Mouse (Mus musculus) forebrain, embryonic 16.5 days (tissue): ENCODE results near the gene Heatr5a. TPM values are rescaled to one million over a fixed set of nuclear protein-coding genes. Genes with fewer than 3 reads are reported as not detected.

Experiments
- ATAC-seq: fragments of 200-750 bp; cut with Nextera tagmentation; 2 replicates; pipeline ENCODE4 v1.8.0; 2017; ENCODE audit warnings: mild to moderate bottlenecking, moderate library complexity
- H3K27ac ChIP-seq: fragments of 300-500 bp; sonication (generic); 2 replicates; pipeline ENCODE4 v1.5.1; 2014; ENCODE audit warnings: low read length, control low read depth
- H3K27me3 ChIP-seq: fragments of 300-500 bp; sonication (generic); replicated peaks from 2 replicates; pipeline ENCODE4 v1.6.1; 2014; ENCODE audit warnings: low read length; ENCODE audit not compliant: control insufficient read depth, insufficient read depth
- H3K36me3 ChIP-seq: fragments of 300-500 bp; sonication (generic); 2 replicates; pipeline ENCODE4 v1.6.1; 2014; ENCODE audit not compliant: control insufficient read depth, insufficient read depth
- H3K4me1 ChIP-seq: fragments of 300-500 bp; sonication (generic); replicated peaks from 2 replicates; pipeline ENCODE4 v1.6.1; 2014; ENCODE audit warnings: low read length; ENCODE audit not compliant: control insufficient read depth, insufficient read depth
- H3K4me2 ChIP-seq: fragments of 300-500 bp; sonication (generic); 2 replicates; pipeline ENCODE4 v1.6.1; 2014; ENCODE audit warnings: mild to moderate bottlenecking, low read length, control low read depth
- H3K4me3 ChIP-seq: fragments of 300-500 bp; sonication (generic); replicated peaks from 2 replicates; pipeline ENCODE4 v1.5.1; 2014; ENCODE audit warnings: mild to moderate bottlenecking, low read length, control low read depth
- H3K9ac ChIP-seq: fragments of 300-500 bp; sonication (generic); replicated peaks from 2 replicates; pipeline ENCODE4 v1.6.1; 2014; ENCODE audit warnings: low read depth, low read length, control low read depth
- H3K9me3 ChIP-seq: fragments of 300-500 bp; sonication (generic); 2 replicates; pipeline ENCODE4 v1.6.1; 2016; ENCODE audit warnings: low read length; ENCODE audit not compliant: control insufficient read depth
- WGBS: fragments of 180-500 bp; shearing (Covaris S2); extraction: QIAGEN DNeasy Blood & Tissue Kit; methylation state at CpG from one replicate; pipeline ENCODE4 v1.1.7; 2014; 5-methylcytosine and 5-hydroxymethylcytosine counted together
- polyA plus RNA-seq: library from polyadenylated mRNA; unstranded; fragments of >200 nt; fragmentation: Nextera tagmentation; extraction: Ambion mirVana; gene quantifications from 2 replicates; pipeline ENCODE4 v1.2.1, GENCODE M21; 2015

Heatr5a gene
- polyA plus RNA-seq, 1 experiment from 2014 or later: 6.3 TPM

- Histone ChIP-seq H3K27me3 (no peaks in the 10 kb centered on the region), H3K9ac (no peak overlapping the region), H3K36me3 (no peaks in the 10 kb centered on the region), H3K4me2 (no peak overlapping the region), H3K4me1 (peaks cover 5% of the 10 kb centered on the region; the same call in 1 of the 2 replicates), H3K4me3 (no peak overlapping the region), H3K9me3 (no peaks in the 10 kb centered on the region), H3K27ac (no peak overlapping the region)
- WGBS: 89% methylated on average over 3 of the region's 3 CpGs
- ATAC-seq: no peak
These were observed 31.6 kb upstream of the Heatr5a start for GRCm38 (mm10) chr12:52002746-52003145.

GRCm38 (mm10) chr12:52001544-52001943, 30.4 kb upstream of the Heatr5a start:
- H3K27me3 ChIP-seq: no peaks in the 10 kb centered on the region
- H3K4me1 ChIP-seq: peaks cover 4% of the 10 kb centered on the region; the same call in 1 of the 2 replicates
- 17% methylated on average over 4 of the region's 4 CpGs for WGBS
- no peaks in the 10 kb centered on the region for H3K9me3 ChIP-seq
- no peak overlapping the region for H3K4me3 ChIP-seq
- H3K9ac ChIP-seq: no peak overlapping the region
- ATAC-seq: peak; percentile 80
- H3K27ac ChIP-seq: no peak overlapping the region
- no peak overlapping the region for H3K4me2 ChIP-seq
- H3K36me3 ChIP-seq: no peaks in the 10 kb centered on the region

GRCm38 (mm10) chr12:51998366-51998932, 27.3 kb upstream of the Heatr5a start:
- no peak for ATAC-seq
- no peaks in the 10 kb centered on the region for H3K36me3 ChIP-seq
- no peaks in the 10 kb centered on the region for H3K27me3 ChIP-seq
- no peaks in the 10 kb centered on the region for H3K9me3 ChIP-seq
- H3K27ac ChIP-seq: no peak overlapping the region
- H3K4me2 ChIP-seq: no peak overlapping the region
- H3K4me3 ChIP-seq: no peak overlapping the region
- 85% methylated on average over 9 of the region's 9 CpGs for WGBS
- no peak overlapping the region for H3K9ac ChIP-seq
- 0 out of 2 replicates have a peak, but pooled peaks cover 2% of the 10 kb centered on the region for H3K4me1 ChIP-seq

- Histone ChIP-seq H3K36me3 (no peaks in the 10 kb centered on the region), H3K9me3 (no peaks in the 10 kb centered on the region), H3K4me2 (no peak overlapping the region), H3K27ac (no peak overlapping the region), H3K4me1 (no peaks in the 10 kb centered on the region), H3K27me3 (no peaks in the 10 kb centered on the region), H3K4me3 (no peak overlapping the region), H3K9ac (no peak overlapping the region)
- no peak for ATAC-seq
- WGBS: 84% methylated on average over 1 of the region's 1 CpGs
These were observed 24.8 kb upstream of the Heatr5a start for GRCm38 (mm10) chr12:51995738-51996536.

GRCm38 (mm10) chr12:51990629-51991028, 19.5 kb upstream of the Heatr5a start:
- ATAC-seq: no peak
- Histone ChIP-seq H3K4me3 (no peak overlapping the region), H3K27ac (no peak overlapping the region), H3K4me1 (no peaks in the 10 kb centered on the region), H3K27me3 (no peaks in the 10 kb centered on the region), H3K9me3 (no peaks in the 10 kb centered on the region), H3K9ac (no peak overlapping the region), H3K36me3 (no peaks in the 10 kb centered on the region), H3K4me2 (no peak overlapping the region)
- WGBS: 71% methylated on average over 2 of the region's 2 CpGs

- H3K27me3 ChIP-seq: no peaks in the 10 kb centered on the region
- H3K9me3 ChIP-seq: no peaks in the 10 kb centered on the region
- 87% methylated on average over 5 of the region's 5 CpGs for WGBS
- no peak overlapping the region for H3K4me3 ChIP-seq
- no peak overlapping the region for H3K9ac ChIP-seq
- ATAC-seq: no peak
- H3K4me1 ChIP-seq: no peaks in the 10 kb centered on the region
- H3K36me3 ChIP-seq: no peaks in the 10 kb centered on the region
- no peak overlapping the region for H3K27ac ChIP-seq
- H3K4me2 ChIP-seq: no peak overlapping the region
These were observed 17.4 kb upstream of the Heatr5a start for GRCm38 (mm10) chr12:51988536-51988935.

GRCm38 (mm10) chr12:51985826-51986225, 14.7 kb upstream of the Heatr5a start:
- H3K9me3 ChIP-seq: no peaks in the 10 kb centered on the region
- 77% methylated on average over 4 of the region's 4 CpGs for WGBS

GRCm38 (mm10) chr12:51985163-51985748, 14.1 kb upstream of the Heatr5a start:
- H3K4me1 ChIP-seq: no peaks in the 10 kb centered on the region
- H3K9me3 ChIP-seq: no peaks in the 10 kb centered on the region
- ATAC-seq: no peak
- 91% methylated on average over 3 of the region's 3 CpGs for WGBS
- no peak overlapping the region for H3K9ac ChIP-seq
- H3K4me3 ChIP-seq: no peak overlapping the region
- H3K27ac ChIP-seq: peak overlapping the region; percentile 10; the same call in 1 of the 2 replicates
- H3K36me3 ChIP-seq: no peaks in the 10 kb centered on the region
- no peaks in the 10 kb centered on the region for H3K27me3 ChIP-seq
- H3K4me2 ChIP-seq: no peak overlapping the region

More at GRCm38 (mm10) chr12:51985826-51986225, 14.7 kb upstream of the Heatr5a start:
- no peaks in the 10 kb centered on the region for H3K4me1 ChIP-seq
- H3K4me3 ChIP-seq: no peak overlapping the region
- no peak for ATAC-seq
- no peaks in the 10 kb centered on the region for H3K27me3 ChIP-seq
- H3K9ac ChIP-seq: no peak overlapping the region
- no peak overlapping the region for H3K4me2 ChIP-seq
- no peak overlapping the region for H3K27ac ChIP-seq
- H3K36me3 ChIP-seq: no peaks in the 10 kb centered on the region

GRCm38 (mm10) chr12:51983625-51984024, 12.5 kb upstream of the Heatr5a start:
- H3K27ac ChIP-seq: no peak overlapping the region
- H3K4me1 ChIP-seq: no peaks in the 10 kb centered on the region
- no peak overlapping the region for H3K9ac ChIP-seq
- ATAC-seq: no peak
- no peaks in the 10 kb centered on the region for H3K36me3 ChIP-seq
- H3K4me2 ChIP-seq: no peak overlapping the region
- WGBS: 100% methylated on average over 1 of the region's 1 CpGs
- no peaks in the 10 kb centered on the region for H3K27me3 ChIP-seq
- no peaks in the 10 kb centered on the region for H3K9me3 ChIP-seq
- H3K4me3 ChIP-seq: no peak overlapping the region
